Mouse (Mus musculus): ENCODE results near the gene Pygo1.

- no peak; the same call in 1 of the 2 replicates for TF ChIP-seq CTCF (IDR thresholded peaks at IDR 0.05)
- no peak for TF ChIP-seq EP300 (IDR thresholded peaks at IDR 0.05)
These were observed 21.6 kb downstream of the Pygo1 start for GRCm38 (mm10) chr9:72947010-72947409.

Data from lung, postnatal 0 days (tissue).